Mouse (Mus musculus): ENCODE measurements at regions not wholly inside any gene's neighbourhood (a gene's known extent, or its start where the extent isn't known, plus 50 kb on each side); places are given as distances from the start of the nearest gene placed in this dataset.

DNA sequence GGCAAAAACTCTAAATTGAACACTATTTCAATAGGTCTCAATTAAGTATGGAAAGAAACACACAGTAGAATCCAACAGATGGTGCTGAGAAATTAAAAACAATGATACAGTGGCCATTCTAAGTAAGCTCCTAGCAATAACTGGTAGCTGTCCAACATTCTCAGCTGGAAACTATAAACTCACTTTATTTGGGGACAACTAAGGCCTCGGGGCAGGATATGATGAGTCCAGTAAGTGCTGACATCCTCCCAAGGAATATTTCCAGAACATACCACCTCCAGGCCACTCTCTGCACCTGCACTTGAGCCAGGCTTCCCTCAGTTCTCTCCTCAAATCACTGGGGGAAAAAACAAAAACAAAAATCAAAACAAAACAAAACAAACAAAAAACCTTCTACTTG, 53.7 kb upstream of the Ank start:
- DNase-seq, result no peak

DNA sequence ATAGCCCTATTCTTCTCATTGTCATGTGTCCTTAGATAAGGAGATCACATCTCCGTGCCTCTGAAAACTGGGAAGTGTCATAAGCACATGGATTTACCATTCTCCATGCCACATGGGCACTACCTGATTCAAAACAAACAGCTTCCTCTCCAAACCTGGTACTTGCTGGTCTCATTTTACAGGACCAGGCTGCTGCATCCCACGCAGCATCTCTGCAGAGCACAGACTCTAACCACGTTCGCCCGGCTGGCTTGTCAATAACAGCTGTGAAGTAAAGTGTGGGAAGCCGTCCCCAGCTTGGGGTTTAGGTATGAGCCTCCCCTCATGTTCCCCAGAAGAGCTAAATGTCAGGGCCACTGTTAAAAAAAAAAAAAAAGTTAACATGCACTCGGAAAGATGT, 53.0 kb upstream of the Ank start:
- no peak for DNase-seq

DNA sequence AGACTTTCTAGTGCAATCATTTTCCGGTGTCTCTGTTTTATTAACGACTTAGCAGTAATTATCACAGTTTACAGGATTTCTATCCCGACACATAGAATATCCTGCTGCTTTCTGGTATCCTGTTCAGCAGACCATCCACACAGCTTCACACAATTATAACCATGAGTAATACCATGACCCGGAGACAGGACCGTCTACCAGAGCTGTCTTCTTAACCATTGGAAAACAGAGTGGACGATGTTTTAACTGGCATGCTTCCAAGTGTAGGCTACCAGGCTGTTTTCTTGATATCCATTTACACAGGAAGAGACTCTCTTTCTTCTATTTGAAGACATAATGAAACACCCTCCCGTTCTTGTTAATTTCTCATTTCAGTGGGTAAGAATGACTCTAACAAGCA, 51.7 kb upstream of the Ank start:
- DNase-seq, result no peak
